Mouse (Mus musculus): ENCODE data around the gene Hipk2.

GRCm38 (mm10) chr6:38900479-38901126 lies 24.6 kb upstream of the Hipk2 start:
- TF ChIP-seq POLR2A (IDR thresholded peaks at IDR 0.05; ENCODE audit: control insufficient read depth, extremely low read depth, insufficient read depth, low read length, poor library complexity) = no peak
- TF ChIP-seq CTCF (IDR thresholded peaks at IDR 0.05; ENCODE audit: borderline replicate concordance, control insufficient read depth, extremely low read depth, insufficient read depth, low read length, poor library complexity) = no peak

All from thymus, adult 2 months (tissue).